11 mouse cellular contexts compared by ENCODE assay signal in genomic region chr17:26647283-26647682, GRCm38 (mm10). TPM values are rescaled to one million over a fixed set of nuclear protein-coding genes. Genes with fewer than 3 reads are reported as not detected.
DNase-seq lines count a peak whose midpoint lies in the region; ATAC-seq and TF ChIP-seq lines count a peak whose summit lies in the region.
"Had no signal": no experiment of that assay in that cellular context is flagged by ENCODE, and none has a peak within 500 bp of the region (broad histone marks: within the 10 kb centered on the region; RNA-seq: fewer than 3 reads in every experiment).

No protein-coding gene starts in this region.

- WGBS in kidney, embryonic 16.5 days = 33% methylated on average over 13 of the region's 13 CpGs
- WGBS in lung, postnatal 0 days = 45% methylated on average over 13 of the region's 13 CpGs

- no peaks in the 10 kb centered on the region for H3K27me3 ChIP-seq in kidney, embryonic 16.5 days (ENCODE audit: insufficient read depth, low read length)
- no peaks in the 10 kb centered on the region for H3K27me3 ChIP-seq in lung, postnatal 0 days (replicated peaks; ENCODE audit: insufficient read depth, low read length)
- H3K27me3 ChIP-seq: liver, embryonic 15.5 days had no signal

- H3K4me3 ChIP-seq in kidney, embryonic 16.5 days (ENCODE audit: low read length) = no peak overlapping the region
- H3K4me3 ChIP-seq in lung, postnatal 0 days (ENCODE audit: low read depth, low read length) = no peak overlapping the region
- H3K4me3 ChIP-seq: liver, embryonic 15.5 days had no signal

- DNase-seq in frontal cortex, adult 2 months (ENCODE audit: extremely low spot score in 1 of 2, low spot score in 1 of 2) = no peak
- DNase-seq in kidney, postnatal 14 days = no peak
- peak; percentile 12 for DNase-seq in embryo, embryonic 10.5 days (ENCODE audit: low spot score)
- DNase-seq in lung, postnatal 0 days (ENCODE audit: low spot score) = no peak
- DNase-seq in adipocyte (ENCODE audit: low spot score) = no peak
- DNase-seq in layer of hippocampus, adult 9-11 months = no peak
- DNase-seq: adrenal gland, adult 2 months; cerebellum, adult 18-20 months had no signal

- H3K4me2 ChIP-seq in kidney, embryonic 16.5 days (replicated peaks; ENCODE audit: low read depth, low read length) = no peak overlapping the region
- no peak overlapping the region for H3K4me2 ChIP-seq in lung, postnatal 0 days (replicated peaks; ENCODE audit: low read depth, low read length)
- H3K4me2 ChIP-seq: liver, embryonic 15.5 days had no signal

- ATAC-seq in frontal cortex, adult (ENCODE audit: low TSS enrichment) = peak; percentile 21; the same call in 1 of the 2 replicates
- ATAC-seq in kidney, embryonic 16.5 days (ENCODE audit: low FRiP score, low TSS enrichment) = 0 out of 2 replicates have a peak, but pooled peaks have one; percentile 27
- no peak for ATAC-seq in lung, postnatal 0 days

- TF ChIP-seq EP300 in lung, postnatal 0 days (IDR thresholded peaks at IDR 0.05) = no peak

- no peaks in the 10 kb centered on the region for H3K9me3 ChIP-seq in kidney, embryonic 16.5 days (ENCODE audit: low read length)
- H3K9me3 ChIP-seq in lung, postnatal 0 days (ENCODE audit: low read length) = no peaks in the 10 kb centered on the region
- H3K9me3 ChIP-seq: liver, embryonic 15.5 days had no signal

- TF ChIP-seq CTCF in lung, postnatal 0 days (IDR thresholded peaks at IDR 0.05) = no peak

- H3K9ac ChIP-seq in kidney, embryonic 16.5 days (replicated peaks; ENCODE audit: low read length) = no peak overlapping the region
- no peak overlapping the region for H3K9ac ChIP-seq in lung, postnatal 0 days (replicated peaks; ENCODE audit: low read depth)
- H3K9ac ChIP-seq: liver, embryonic 15.5 days had no signal

- peaks cover 50% of the 10 kb centered on the region for H3K36me3 ChIP-seq in kidney, embryonic 16.5 days (ENCODE audit: insufficient read depth, low read length)
- H3K36me3 ChIP-seq in lung, postnatal 0 days (ENCODE audit: insufficient read depth, low read length) = peaks cover 22% of the 10 kb centered on the region; the same call in 1 of the 2 replicates

- no peaks in the 10 kb centered on the region for H3K4me1 ChIP-seq in kidney, embryonic 16.5 days (ENCODE audit: insufficient read depth, low read length)
- H3K4me1 ChIP-seq in lung, postnatal 0 days (ENCODE audit: insufficient read depth, low read depth, low read length) = no peaks in the 10 kb centered on the region

- H3K27ac ChIP-seq in kidney, embryonic 16.5 days (ENCODE audit: low read length) = peak overlapping the region; percentile 6; the same call in 1 of the 2 replicates
- H3K27ac ChIP-seq in lung, postnatal 0 days (ENCODE audit: low read length) = 0 out of 2 replicates have a peak overlapping the region, but pooled peaks have one; percentile 9
- H3K27ac ChIP-seq: liver, embryonic 15.5 days had no signal

RNA-seq across cellular contexts. Expression of gene Atp6v0e, which starts 15.7 kb away (rescaled TPM):
- polyA plus RNA-seq in frontal cortex, adult 2 months (2012; rRNA removed) = 80.3 and 80.9 TPM in 2 replicates
- 251 and 271 TPM in 2 replicates for polyA plus RNA-seq in kidney, embryonic 16.5 days (2015; fragmentation: Nextera tagmentation; extraction: Ambion mirVana)
- polyA plus RNA-seq in lung, postnatal 0 days (2015; fragmentation: Nextera tagmentation; extraction: Ambion mirVana) = 330 and 382 TPM in 2 replicates
